Mouse (Mus musculus) embryonic facial prominence, embryonic 12.5 days (tissue): ENCODE data around the gene Unc5b. TPM values are rescaled to one million over a fixed set of nuclear protein-coding genes. Genes with fewer than 3 reads are reported as not detected.
"Not testable (repeated sequence)": the region's sequence is repeated elsewhere in the genome, so short reads cannot be mapped to it uniquely, and the experiment has no call there.

Experiments used
- ATAC-seq: fragments of 200-750 bp; cut with Nextera tagmentation; 2 replicates; pipeline ENCODE4 v1.8.0; 2017; ENCODE audit not compliant: insufficient number of reproducible peaks, insufficient read depth, low FRiP score, low TSS enrichment
- H3K27ac ChIP-seq: fragments of 300-500 bp; sonication (generic); 2 replicates; pipeline ENCODE4 v1.5.1; 2016; ENCODE audit warnings: mild to moderate bottlenecking
- H3K27me3 ChIP-seq: fragments of 300-500 bp; sonication (generic); 2 replicates; pipeline ENCODE4 v1.6.1; 2016; ENCODE audit warnings: mild to moderate bottlenecking, moderate library complexity
- H3K36me3 ChIP-seq: fragments of 300-500 bp; sonication (generic); 2 replicates; pipeline ENCODE4 v1.6.1; 2016; ENCODE audit warnings: mild to moderate bottlenecking
- H3K4me1 ChIP-seq: fragments of 300-500 bp; sonication (generic); 2 replicates; pipeline ENCODE4 v1.6.1; 2016
- H3K4me2 ChIP-seq: fragments of 300-500 bp; sonication (generic); replicated peaks from 2 replicates; pipeline ENCODE4 v1.6.1; 2016; ENCODE audit warnings: mild to moderate bottlenecking, moderate library complexity
- H3K4me3 ChIP-seq: fragments of 300-500 bp; sonication (generic); 2 replicates; pipeline ENCODE4 v1.5.1; 2016; ENCODE audit warnings: mild to moderate bottlenecking
- H3K9ac ChIP-seq: fragments of 300-500 bp; sonication (generic); 2 replicates; pipeline ENCODE4 v1.6.1; 2016; ENCODE audit warnings: mild to moderate bottlenecking, moderate library complexity
- H3K9me3 ChIP-seq: fragments of 300-500 bp; sonication (generic); 2 replicates; pipeline ENCODE4 v1.6.1; 2016; ENCODE audit warnings: mild to moderate bottlenecking, moderate library complexity
- WGBS: fragments of 180-500 bp; shearing (Covaris S2); methylation state at CpG from one replicate; pipeline ENCODE4 v1.1.7; 2016; 5-methylcytosine and 5-hydroxymethylcytosine counted together
- polyA plus RNA-seq: library from polyadenylated mRNA; unstranded; fragments of >200 nt; fragmentation: Nextera tagmentation; extraction: Ambion mirVana; gene quantifications from 2 replicates; pipeline ENCODE4 v1.2.1, GENCODE M21; 2016

The Unc5b gene
- polyA plus RNA-seq = 5.7 and 6.3 TPM in 2 replicates

DNA sequence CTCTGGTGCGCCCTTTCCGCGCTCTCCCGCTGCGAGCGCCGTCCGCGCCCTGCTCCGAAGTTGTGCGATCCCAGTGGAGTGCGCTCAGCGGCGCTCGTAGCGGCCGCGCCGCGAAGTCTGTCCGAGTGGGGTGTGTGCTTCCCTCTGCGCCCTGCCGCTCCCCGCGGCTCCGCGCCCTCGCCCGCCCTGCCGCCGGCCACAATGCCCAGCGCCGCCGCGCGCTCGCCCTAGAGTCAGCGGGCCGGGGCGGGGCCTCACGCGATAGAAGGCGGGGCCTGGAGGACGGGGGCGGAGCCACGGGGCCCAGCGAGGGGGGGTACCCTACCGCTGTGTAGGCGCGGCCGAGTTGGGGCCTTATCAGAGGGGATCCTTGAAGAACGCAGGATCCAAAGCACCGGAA is at the start of gene Unc5b:
Gene Unc5b, minus strand, starts transcription at position 203 of the 400 bp plus-strand sequence.
- no peaks in the 10 kb centered on the region for H3K9me3 ChIP-seq
- peak within 1 kb of the TSS; percentile 69 for H3K4me3 ChIP-seq
- H3K36me3 ChIP-seq = no peaks in the 10 kb centered on the region
- under 1% methylated on average over 47 of the region's 53 CpGs for WGBS
- peaks cover 34% of the 10 kb centered on the region for H3K4me1 ChIP-seq
- peak within 1 kb of the TSS; percentile 76 for H3K9ac ChIP-seq
- peak within 1 kb of the TSS; percentile 75 for H3K27ac ChIP-seq
- peak within 1 kb of the TSS; percentile 96 for H3K4me2 ChIP-seq
- H3K27me3 ChIP-seq = peaks cover 55% of the 10 kb centered on the region
- ATAC-seq = peak; percentile 90

DNA sequence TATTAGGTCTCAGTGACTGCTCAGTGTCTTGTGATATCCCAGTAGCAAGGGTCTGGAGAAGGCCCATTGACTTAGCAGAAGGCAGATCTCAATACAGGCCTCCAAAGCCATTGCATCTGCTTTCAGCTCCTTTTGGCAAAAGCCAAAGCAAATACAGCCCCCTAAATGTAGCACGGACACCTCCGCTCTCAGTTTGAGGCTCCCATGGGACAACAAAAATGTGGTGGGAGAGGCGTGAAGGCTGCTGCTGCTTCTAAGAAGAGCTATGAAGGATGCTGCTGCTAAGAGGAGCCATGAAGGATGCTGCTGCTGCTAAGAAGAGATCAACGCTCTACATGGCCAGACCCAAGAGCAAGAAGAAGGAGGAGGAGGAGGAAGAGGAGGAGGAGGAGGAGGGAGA is 48.4 kb upstream of the Unc5b start:
- Histone ChIP-seq H3K4me2 (no peak overlapping the region), H3K36me3 (no peaks in the 10 kb centered on the region), H3K27ac (no peak overlapping the region), H3K4me1 (no peaks in the 10 kb centered on the region), H3K27me3 (no peaks in the 10 kb centered on the region), H3K4me3 (no peak overlapping the region), H3K9me3 (no peaks in the 10 kb centered on the region), H3K9ac (no peak overlapping the region)
- WGBS = 89% methylated on average over 3 of the region's 4 CpGs
- ATAC-seq = no peak

DNA sequence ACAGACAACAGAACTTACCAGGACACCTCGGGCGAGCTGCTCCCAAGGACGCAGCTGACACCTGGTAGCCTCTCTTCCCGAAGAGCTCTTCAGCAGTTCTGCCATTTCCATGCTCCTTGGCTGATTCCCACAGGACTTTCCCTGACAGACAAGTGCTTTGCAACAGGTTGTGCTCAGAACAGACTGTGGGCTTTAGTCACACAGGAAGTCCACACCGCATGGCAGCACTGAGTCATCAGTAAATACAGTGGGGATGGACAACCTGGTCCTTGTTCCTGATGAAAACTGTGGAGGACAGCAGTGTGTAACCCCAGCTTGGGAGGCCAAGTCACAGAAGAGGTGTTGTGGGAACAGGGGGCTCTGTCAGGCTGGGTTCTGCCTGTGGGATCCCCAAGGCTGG is 45.7 kb upstream of the Unc5b start:
- Histone ChIP-seq H3K27me3 (no peaks in the 10 kb centered on the region), H3K9ac (no peak overlapping the region), H3K4me1 (no peaks in the 10 kb centered on the region), H3K4me2 (no peak overlapping the region), H3K4me3 (no peak overlapping the region), H3K9me3 (no peaks in the 10 kb centered on the region), H3K36me3 (no peaks in the 10 kb centered on the region), H3K27ac (no peak overlapping the region)
- ATAC-seq = no peak
- 93% methylated on average over 5 of the region's 5 CpGs for WGBS

DNA sequence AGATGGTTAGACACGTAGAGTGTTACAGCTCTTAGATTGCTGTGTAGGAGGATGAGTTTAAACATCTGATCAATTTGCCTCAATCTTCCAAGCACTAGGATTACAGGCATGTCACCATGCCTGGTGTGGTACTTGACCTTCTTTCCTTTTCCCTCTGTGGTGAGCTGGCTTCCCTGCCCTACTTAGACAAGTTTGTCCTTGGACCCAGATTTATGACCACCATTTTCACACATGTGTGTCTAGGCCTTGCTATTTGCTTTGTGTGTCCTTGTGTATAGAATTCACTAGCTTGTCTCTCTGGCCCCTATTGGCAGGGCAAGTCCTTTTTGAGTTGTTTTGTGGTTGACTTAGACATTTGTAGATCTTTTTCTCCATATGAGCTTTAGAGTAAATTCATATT is 43.6 kb upstream of the Unc5b start:
- 84% methylated on average over 1 of the region's 1 CpGs for WGBS
- Histone ChIP-seq H3K4me3 (no peak overlapping the region), H3K4me1 (no peaks in the 10 kb centered on the region), H3K9me3 (0 out of 2 replicates have a peak, but pooled peaks cover 2% of the 10 kb centered on the region), H3K9ac (no peak overlapping the region), H3K36me3 (no peaks in the 10 kb centered on the region), H3K4me2 (no peak overlapping the region), H3K27me3 (no peaks in the 10 kb centered on the region), H3K27ac (no peak overlapping the region)
- no peak for ATAC-seq

DNA sequence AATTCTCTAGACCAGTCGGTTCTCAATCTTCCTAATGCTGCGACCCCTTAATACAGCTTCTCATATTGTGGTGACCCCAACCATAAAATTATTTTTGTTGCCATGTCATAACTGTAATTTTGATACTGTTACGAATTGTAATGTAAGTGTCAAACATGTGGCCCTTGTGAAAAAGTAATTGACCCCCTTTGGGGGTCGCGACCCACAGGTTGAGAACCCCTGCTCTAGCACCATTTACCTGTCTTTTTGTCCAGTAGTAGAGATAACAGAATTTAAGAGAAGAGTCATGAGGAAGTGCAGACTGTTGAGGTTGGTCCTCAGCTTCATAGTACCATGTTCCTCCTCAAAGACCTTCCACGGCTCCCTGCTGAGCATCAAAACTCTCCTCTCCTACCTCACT is 31.9 kb upstream of the Unc5b start:
- peaks cover 6% of the 10 kb centered on the region; the same call in 1 of the 2 replicates for H3K4me1 ChIP-seq

DNA sequence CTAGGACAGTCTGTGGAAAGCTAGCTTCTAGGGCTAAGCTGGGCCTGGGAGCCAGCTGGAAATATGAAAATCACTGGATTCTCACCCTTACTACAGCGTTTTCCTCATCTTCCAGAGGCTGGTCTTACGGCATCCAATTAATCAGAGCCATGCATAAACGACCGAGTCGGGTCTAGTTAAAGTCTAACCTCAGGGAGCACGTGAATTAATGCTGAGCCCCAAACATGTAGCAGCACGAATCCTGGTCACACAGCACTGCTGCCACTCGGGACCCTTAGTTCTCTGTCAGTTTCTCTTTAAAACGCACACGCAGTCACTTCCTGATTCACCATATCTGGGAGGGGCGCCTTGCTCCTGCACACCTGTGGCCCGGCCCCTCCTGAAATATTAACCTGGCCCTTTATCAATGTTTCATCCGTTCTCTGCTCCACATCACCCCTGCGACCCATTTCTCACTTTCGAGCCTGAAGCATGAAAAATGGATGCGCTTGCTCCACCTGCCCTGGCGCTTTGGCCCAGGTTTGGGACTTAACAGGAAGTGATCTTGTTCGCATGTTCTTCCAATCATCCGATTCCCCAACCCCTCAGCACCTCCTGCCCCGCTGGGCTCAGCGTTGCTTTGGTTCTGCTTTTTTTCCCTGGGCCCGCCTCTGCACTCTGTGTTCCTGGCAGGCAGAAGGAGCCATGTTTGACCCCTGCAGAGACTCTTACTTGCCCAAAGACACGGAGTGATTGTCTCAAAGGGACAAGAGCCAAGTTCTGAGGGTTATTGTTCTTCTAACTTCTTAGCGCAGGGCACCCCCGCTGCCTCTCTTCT is 31.3 kb upstream of the Unc5b start:
- H3K9ac ChIP-seq = no peak overlapping the region

More for the DNA sequence above, 31.9 kb upstream of the Unc5b start:
- Histone ChIP-seq H3K36me3 (no peaks in the 10 kb centered on the region), H3K27me3 (no peaks in the 10 kb centered on the region), H3K4me3 (no peak overlapping the region), H3K27ac (no peak overlapping the region), H3K9ac (no peak overlapping the region), H3K4me2 (no peak overlapping the region), H3K9me3 (no peaks in the 10 kb centered on the region)
- 77% methylated on average over 6 of the region's 6 CpGs for WGBS
- ATAC-seq = no peak

DNA sequence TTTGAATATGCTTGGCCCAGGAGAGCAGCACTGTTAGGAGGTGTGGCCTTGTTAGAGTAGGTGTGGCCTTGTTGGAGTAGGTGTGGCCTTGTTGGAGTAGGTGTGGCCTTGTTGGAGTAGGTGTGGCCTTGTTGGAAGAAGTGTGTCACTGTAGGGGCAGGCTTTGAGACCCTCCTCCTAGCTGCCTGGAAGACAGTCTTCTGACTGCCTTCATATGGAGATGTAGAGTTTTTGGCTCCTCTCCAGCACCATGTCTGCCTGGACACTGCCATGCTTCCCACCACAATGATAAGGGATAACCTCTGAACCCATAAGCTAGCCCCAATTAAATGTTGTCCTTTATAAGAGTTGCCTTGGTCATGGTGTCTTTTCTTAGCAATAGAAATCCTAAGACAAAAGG is 13.9 kb upstream of the Unc5b start:
- not testable (repeated sequence) for H3K4me2 ChIP-seq, H3K27me3 ChIP-seq, H3K4me3 ChIP-seq, H3K9me3 ChIP-seq, H3K9ac ChIP-seq, H3K27ac ChIP-seq, H3K36me3 ChIP-seq, ATAC-seq, H3K4me1 ChIP-seq

More for the DNA sequence above, 31.3 kb upstream of the Unc5b start:
- Histone ChIP-seq H3K4me2 (no peak overlapping the region), H3K27ac (no peak overlapping the region), H3K9me3 (no peaks in the 10 kb centered on the region), H3K27me3 (no peaks in the 10 kb centered on the region), H3K4me1 (peaks cover 6% of the 10 kb centered on the region; the same call in 1 of the 2 replicates), H3K36me3 (no peaks in the 10 kb centered on the region), H3K4me3 (no peak overlapping the region)
- ATAC-seq = no peak
- WGBS = 62% methylated on average over 25 of the region's 25 CpGs

DNA sequence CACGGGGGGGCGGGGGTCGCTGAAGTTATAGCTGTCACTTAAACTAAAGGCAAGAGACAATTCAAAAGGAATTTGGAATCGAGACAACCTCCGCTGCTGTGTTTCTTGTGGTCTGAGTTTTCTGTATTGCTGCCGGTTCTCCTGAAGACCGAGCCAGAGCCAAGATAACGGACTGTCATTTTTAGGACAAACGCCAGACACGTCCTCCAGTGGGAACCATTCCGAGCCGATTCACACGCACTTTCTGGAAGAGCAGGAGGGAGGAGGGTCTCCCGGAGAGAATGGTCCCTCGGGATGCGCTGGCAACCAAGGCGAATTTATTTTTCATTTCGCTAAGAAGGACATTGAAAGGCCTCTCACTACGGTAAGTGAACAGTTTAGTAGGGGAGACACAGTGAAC is 7.4 kb upstream of the Unc5b start:
- Histone ChIP-seq H3K4me3 (no peak overlapping the region), H3K4me2 (no peak overlapping the region), H3K27me3 (peaks cover 13% of the 10 kb centered on the region), H3K9ac (no peak overlapping the region), H3K27ac (no peak overlapping the region), H3K36me3 (no peaks in the 10 kb centered on the region), H3K9me3 (no peaks in the 10 kb centered on the region), H3K4me1 (no peaks in the 10 kb centered on the region)
- 66% methylated on average over 19 of the region's 19 CpGs for WGBS
- ATAC-seq = no peak

- no peak for ATAC-seq
- Histone ChIP-seq H3K27me3 (peaks cover 36% of the 10 kb centered on the region), H3K9ac (no peak overlapping the region), H3K4me2 (no peak overlapping the region), H3K4me3 (no peak overlapping the region), H3K27ac (no peak overlapping the region), H3K4me1 (peaks cover 8% of the 10 kb centered on the region; the same call in 1 of the 2 replicates), H3K9me3 (no peaks in the 10 kb centered on the region), H3K36me3 (no peaks in the 10 kb centered on the region)
- WGBS = 3% methylated on average over 13 of the region's 13 CpGs
Measured at GRCm38 (mm10) chr10:60834949-60835348, 3.6 kb upstream of the Unc5b start.

DNA sequence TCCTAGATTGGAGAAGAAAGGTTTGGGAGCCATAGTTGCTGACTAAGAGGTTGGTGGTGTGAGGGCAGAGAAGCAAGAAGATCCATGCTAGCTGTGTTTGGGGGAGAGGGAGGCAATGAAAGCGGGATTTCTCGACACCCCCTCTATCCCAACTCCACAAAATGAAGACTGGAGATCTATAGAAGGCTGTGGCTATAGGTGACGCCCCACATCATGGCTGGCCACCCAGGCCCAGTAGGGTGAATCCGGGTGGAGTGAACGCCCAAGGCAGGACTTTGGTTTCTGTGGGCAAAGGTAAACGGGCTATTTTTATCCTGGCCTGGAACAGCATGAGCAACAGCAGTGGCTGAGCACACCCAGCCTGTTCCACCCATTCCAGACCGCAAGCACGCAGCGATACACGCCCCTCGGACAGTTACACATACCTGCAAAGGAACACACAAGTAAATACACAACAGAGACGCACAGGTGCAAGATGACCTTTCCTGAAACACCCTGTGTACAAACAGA is 1.3 kb upstream of the Unc5b start:
- ATAC-seq = no peak
- H3K27me3 ChIP-seq = peaks cover 57% of the 10 kb centered on the region
- WGBS = 72% methylated on average over 12 of the region's 12 CpGs

DNA sequence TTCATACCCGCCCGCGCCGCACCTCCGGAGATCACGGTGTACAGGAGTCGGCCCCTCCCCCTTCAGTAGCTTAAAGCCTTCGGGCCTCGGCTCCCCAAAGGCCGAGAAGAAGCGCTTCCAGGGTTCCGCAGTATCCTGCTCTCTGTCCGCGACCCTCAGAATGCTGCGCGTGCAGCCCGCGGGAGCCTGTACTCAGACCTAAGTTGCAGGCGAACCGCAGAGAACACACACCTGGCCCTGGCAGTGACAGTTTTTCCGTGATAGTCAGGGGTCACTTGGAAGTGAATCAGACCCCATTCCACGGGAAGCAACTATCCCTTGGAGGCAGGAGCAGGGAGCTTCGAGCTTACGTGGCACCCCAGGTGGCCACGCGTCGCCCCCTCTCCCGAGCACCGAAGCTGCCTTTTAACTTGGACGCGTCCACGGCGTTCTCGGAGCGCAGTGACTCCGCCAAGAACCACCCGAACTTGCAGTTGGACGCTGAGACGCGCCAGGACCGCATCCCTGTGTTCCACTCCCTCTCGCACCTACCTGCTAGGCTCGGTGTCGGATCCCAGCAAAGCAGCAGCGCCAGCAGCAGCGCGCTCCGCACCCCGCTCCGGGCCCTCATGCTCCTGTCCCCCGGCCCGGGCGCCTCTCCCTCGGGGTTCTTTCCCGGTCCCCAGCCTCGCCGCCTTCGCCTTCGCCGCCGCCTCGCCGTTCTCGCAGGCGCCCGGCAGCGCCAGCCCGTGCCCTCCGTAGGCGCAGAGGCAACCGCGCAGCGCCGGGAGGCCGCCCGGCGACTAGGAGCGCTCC is 628 bp downstream of the Unc5b start:
- Histone ChIP-seq H3K27me3 (peaks cover 60% of the 10 kb centered on the region), H3K36me3 (no peaks in the 10 kb centered on the region), H3K4me2 (peak overlapping the region; percentile 96), H3K4me3 (peak overlapping the region; percentile 69), H3K27ac (peak overlapping the region; percentile 75), H3K9ac (peak overlapping the region; percentile 76), H3K9me3 (no peaks in the 10 kb centered on the region), H3K4me1 (peaks cover 40% of the 10 kb centered on the region)
- under 1% methylated on average over 78 of the region's 78 CpGs for WGBS
- no peak for ATAC-seq

More for the DNA sequence above, 1.3 kb upstream of the Unc5b start:
- H3K36me3 ChIP-seq = no peaks in the 10 kb centered on the region
- no peak overlapping the region for H3K9ac ChIP-seq
- no peak overlapping the region for H3K4me2 ChIP-seq
- no peak overlapping the region for H3K4me3 ChIP-seq
- H3K27ac ChIP-seq = no peak overlapping the region
- H3K9me3 ChIP-seq = no peaks in the 10 kb centered on the region
- peaks cover 23% of the 10 kb centered on the region for H3K4me1 ChIP-seq
